Mouse (Mus musculus) intestine, embryonic 15.5 days (tissue): ENCODE data around the gene Tefm. TPM values are rescaled to one million over a fixed set of nuclear protein-coding genes. Genes with fewer than 3 reads are reported as not detected.
"Not testable (repeated sequence)": the region's sequence is repeated elsewhere in the genome, so short reads cannot be mapped to it uniquely, and the experiment has no call there.

Source experiments
- ATAC-seq: fragments of 200-750 bp; cut with Nextera tagmentation; 2 replicates; pipeline ENCODE4 v1.8.0; 2017; ENCODE audit warnings: moderate TSS enrichment, moderate library complexity
- H3K27ac ChIP-seq: fragments of 300-500 bp; sonication (generic); 2 replicates; pipeline ENCODE4 v1.5.1; 2015; ENCODE audit warnings: mild to moderate bottlenecking, inconsistent platforms
- H3K27me3 ChIP-seq: fragments of 300-500 bp; sonication (generic); replicated peaks from 2 replicates; pipeline ENCODE4 v1.6.1; 2015; ENCODE audit warnings: inconsistent platforms
- H3K36me3 ChIP-seq: fragments of 300-500 bp; sonication (generic); 2 replicates; pipeline ENCODE4 v1.6.1; 2015; ENCODE audit warnings: inconsistent platforms
- H3K4me1 ChIP-seq: fragments of 300-500 bp; sonication (generic); replicated peaks from 2 replicates; pipeline ENCODE4 v1.6.1; 2015; ENCODE audit warnings: inconsistent platforms
- H3K4me2 ChIP-seq: fragments of 300-500 bp; sonication (generic); replicated peaks from 2 replicates; pipeline ENCODE4 v1.6.1; 2015; ENCODE audit warnings: mild to moderate bottlenecking, inconsistent platforms
- H3K4me3 ChIP-seq: fragments of 300-500 bp; sonication (generic); replicated peaks from 2 replicates; pipeline ENCODE4 v1.5.1; 2015; ENCODE audit warnings: inconsistent platforms
- H3K9ac ChIP-seq: fragments of 300-500 bp; sonication (generic); 2 replicates; pipeline ENCODE4 v1.6.1; 2015; ENCODE audit warnings: inconsistent platforms
- H3K9me3 ChIP-seq: fragments of 300-500 bp; sonication (generic); 2 replicates; pipeline ENCODE4 v1.6.1; 2016; ENCODE audit warnings: inconsistent platforms
- WGBS: fragments of 180-500 bp; shearing (Covaris S2); methylation state at CpG from one replicate; pipeline ENCODE4 v1.1.7; 2015; 5-methylcytosine and 5-hydroxymethylcytosine counted together
- polyA plus RNA-seq: library from polyadenylated mRNA; unstranded; fragments of >200 nt; fragmentation: Nextera tagmentation; extraction: Ambion mirVana; gene quantifications from 2 replicates; pipeline ENCODE4 v1.2.1, GENCODE M21; 2015

Gene Tefm
- polyA plus RNA-seq, 1 experiment from 2014 or later: 33.8 TPM

GRCm38 (mm10) chr11:80154501-80154900 is 12.5 kb upstream of the Tefm start:
- peak overlapping the region; percentile 53 for H3K9ac ChIP-seq
- H3K4me3 ChIP-seq: peak overlapping the region; percentile 56
- H3K9me3 ChIP-seq: no peaks in the 10 kb centered on the region
- H3K4me1 ChIP-seq: no peaks in the 10 kb centered on the region
- ATAC-seq: 0 out of 2 replicates have a peak, but pooled peaks have one; percentile 5
- H3K27ac ChIP-seq: no peak overlapping the region
- H3K27me3 ChIP-seq: peaks cover 16% of the 10 kb centered on the region
- H3K36me3 ChIP-seq: no peaks in the 10 kb centered on the region
- 33% methylated on average over 25 of the region's 25 CpGs for WGBS
- H3K4me2 ChIP-seq: peak overlapping the region; percentile 87

- H3K36me3 ChIP-seq: no peaks in the 10 kb centered on the region
- no peaks in the 10 kb centered on the region for H3K9me3 ChIP-seq
- H3K4me2 ChIP-seq: peak within 1 kb of the TSS; percentile 87
- WGBS: 1% methylated on average over 47 of the region's 47 CpGs
- H3K9ac ChIP-seq: peak within 1 kb of the TSS; percentile 53
- peak within 1 kb of the TSS; percentile 56 for H3K4me3 ChIP-seq
- no peak within 1 kb of the TSS for H3K27ac ChIP-seq
- H3K27me3 ChIP-seq: peaks cover 16% of the 10 kb centered on the region
- peak; percentile 97 for ATAC-seq
- no peaks in the 10 kb centered on the region for H3K4me1 ChIP-seq
These were observed 12.0 kb upstream of the Tefm start, which contains the start of gene Adap2 for GRCm38 (mm10) chr11:80153857-80154495. TSS of gene Adap2 (plus strand) at chr11:80154105.

GRCm38 (mm10) chr11:80152376-80152775 is 10.4 kb upstream of the Tefm start:
- WGBS: 62% methylated on average over 8 of the region's 8 CpGs
- no peaks in the 10 kb centered on the region for H3K9me3 ChIP-seq
- no peak overlapping the region for H3K9ac ChIP-seq
- no peak for ATAC-seq
- no peaks in the 10 kb centered on the region for H3K36me3 ChIP-seq
- H3K4me1 ChIP-seq: no peaks in the 10 kb centered on the region
- no peak overlapping the region for H3K27ac ChIP-seq
- H3K27me3 ChIP-seq: peaks cover 16% of the 10 kb centered on the region
- no peak overlapping the region for H3K4me2 ChIP-seq
- no peak overlapping the region for H3K4me3 ChIP-seq

GRCm38 (mm10) chr11:80151541-80151940 is 9.6 kb upstream of the Tefm start:
- no peak overlapping the region for H3K4me3 ChIP-seq
- no peaks in the 10 kb centered on the region for H3K36me3 ChIP-seq
- 0 out of 2 replicates have a peak overlapping the region, but pooled peaks have one; percentile 6 for H3K27ac ChIP-seq
- 52% methylated on average over 2 of the region's 2 CpGs for WGBS
- peaks cover 16% of the 10 kb centered on the region for H3K27me3 ChIP-seq
- ATAC-seq: no peak
- no peak overlapping the region for H3K4me2 ChIP-seq
- no peak overlapping the region for H3K9ac ChIP-seq
- H3K9me3 ChIP-seq: no peaks in the 10 kb centered on the region
- H3K4me1 ChIP-seq: no peaks in the 10 kb centered on the region

GRCm38 (mm10) chr11:80150566-80150965 is 8.6 kb upstream of the Tefm start:
- Histone ChIP-seq H3K4me1 (no peaks in the 10 kb centered on the region), H3K4me3 (no peak overlapping the region), H3K36me3 (no peaks in the 10 kb centered on the region), H3K9me3 (no peaks in the 10 kb centered on the region), H3K9ac (no peak overlapping the region), H3K4me2 (no peak overlapping the region), H3K27me3 (peaks cover 16% of the 10 kb centered on the region), H3K27ac (no peak overlapping the region)
- ATAC-seq: no peak
- WGBS: 67% methylated on average over 5 of the region's 5 CpGs

GRCm38 (mm10) chr11:80149412-80150023 is 7.5 kb upstream of the Tefm start:
- Histone ChIP-seq H3K9me3 (no peaks in the 10 kb centered on the region), H3K4me3 (no peak overlapping the region), H3K4me2 (no peak overlapping the region), H3K36me3 (no peaks in the 10 kb centered on the region), H3K27me3 (peaks cover 9% of the 10 kb centered on the region), H3K27ac (no peak overlapping the region), H3K4me1 (no peaks in the 10 kb centered on the region), H3K9ac (no peak overlapping the region)
- no peak for ATAC-seq
- 78% methylated on average over 8 of the region's 8 CpGs for WGBS

GRCm38 (mm10) chr11:80148974-80149373 is 7.0 kb upstream of the Tefm start:
- 67% methylated on average over 3 of the region's 4 CpGs for WGBS
- ATAC-seq, H3K36me3 ChIP-seq, H3K4me1 ChIP-seq, H3K27me3 ChIP-seq, H3K4me2 ChIP-seq, H3K4me3 ChIP-seq, H3K9me3 ChIP-seq, H3K27ac ChIP-seq, H3K9ac ChIP-seq: not testable (repeated sequence)

- no peak overlapping the region for H3K4me2 ChIP-seq
- no peaks in the 10 kb centered on the region for H3K4me1 ChIP-seq
- 19% methylated on average over 1 of the region's 1 CpGs for WGBS
- H3K27me3 ChIP-seq: 0 out of 2 replicates have a peak, but pooled peaks cover 3% of the 10 kb centered on the region
- no peak overlapping the region for H3K27ac ChIP-seq
- H3K36me3 ChIP-seq: no peaks in the 10 kb centered on the region
- H3K9me3 ChIP-seq: no peaks in the 10 kb centered on the region
- ATAC-seq: no peak
- H3K4me3 ChIP-seq: no peak overlapping the region
- H3K9ac ChIP-seq: no peak overlapping the region
These were observed 6.3 kb upstream of the Tefm start for GRCm38 (mm10) chr11:80148313-80148712.

GRCm38 (mm10) chr11:80147748-80148147 is 5.8 kb upstream of the Tefm start:
- ATAC-seq: no peak
- no peak overlapping the region for H3K4me3 ChIP-seq
- H3K4me2 ChIP-seq: no peak overlapping the region
- WGBS: 66% methylated on average over 6 of the region's 6 CpGs
- 0 out of 2 replicates have a peak, but pooled peaks cover 3% of the 10 kb centered on the region for H3K27me3 ChIP-seq
- H3K9me3 ChIP-seq: no peaks in the 10 kb centered on the region
- 0 out of 2 replicates have a peak, but pooled peaks cover 2% of the 10 kb centered on the region for H3K4me1 ChIP-seq
- H3K9ac ChIP-seq: no peak overlapping the region
- H3K27ac ChIP-seq: no peak overlapping the region
- no peaks in the 10 kb centered on the region for H3K36me3 ChIP-seq

- peak overlapping the region; percentile 87 for H3K27ac ChIP-seq
- H3K9ac ChIP-seq: peak overlapping the region; percentile 20; the same call in 1 of the 2 replicates
- 0 out of 2 replicates have a peak, but pooled peaks cover 5% of the 10 kb centered on the region for H3K4me1 ChIP-seq
- WGBS: 36% methylated on average over 10 of the region's 10 CpGs
- no peaks in the 10 kb centered on the region for H3K36me3 ChIP-seq
- no peaks in the 10 kb centered on the region for H3K27me3 ChIP-seq
- ATAC-seq: peak; percentile 79
- peak overlapping the region; percentile 44 for H3K4me2 ChIP-seq
- no peaks in the 10 kb centered on the region for H3K9me3 ChIP-seq
- no peak overlapping the region for H3K4me3 ChIP-seq
These were observed 3.9 kb upstream of the Tefm start for GRCm38 (mm10) chr11:80145787-80146275.

- peak overlapping the region; percentile 69 for H3K4me2 ChIP-seq
- WGBS: 34% methylated on average over 8 of the region's 8 CpGs
- H3K27me3 ChIP-seq: no peaks in the 10 kb centered on the region
- ATAC-seq: no peak
- peak overlapping the region; percentile 86 for H3K4me3 ChIP-seq
- H3K9me3 ChIP-seq: no peaks in the 10 kb centered on the region
- no peaks in the 10 kb centered on the region for H3K36me3 ChIP-seq
- H3K27ac ChIP-seq: no peak overlapping the region
- 0 out of 2 replicates have a peak, but pooled peaks cover 6% of the 10 kb centered on the region for H3K4me1 ChIP-seq
- no peak overlapping the region for H3K9ac ChIP-seq
These were observed 897 bp upstream of the Tefm start for GRCm38 (mm10) chr11:80142872-80143271.

- peaks cover 6% of the 10 kb centered on the region for H3K36me3 ChIP-seq
These were observed 4.2 kb downstream of the Tefm start for GRCm38 (mm10) chr11:80137773-80138172.

More at GRCm38 (mm10) chr11:80137773-80138172, 4.2 kb downstream of the Tefm start:
- H3K4me3 ChIP-seq: no peak overlapping the region
- no peak overlapping the region for H3K9ac ChIP-seq
- H3K27me3 ChIP-seq: no peaks in the 10 kb centered on the region
- 88% methylated on average over 5 of the region's 5 CpGs for WGBS
- no peak overlapping the region for H3K27ac ChIP-seq
- H3K4me2 ChIP-seq: no peak overlapping the region
- no peak for ATAC-seq
- H3K9me3 ChIP-seq: no peaks in the 10 kb centered on the region
- H3K4me1 ChIP-seq: 0 out of 2 replicates have a peak, but pooled peaks cover 4% of the 10 kb centered on the region
